Mouse (Mus musculus): ENCODE data around the gene Spaca3. TPM values are rescaled to one million over a fixed set of nuclear protein-coding genes. Genes with fewer than 3 reads are reported as not detected.

The Spaca3 gene
- polyA plus RNA-seq, 1 experiment, result not detected

- Histone ChIP-seq H3K4me1 (ENCODE audit: control insufficient read depth, insufficient read depth, low read length) (no peaks in the 10 kb centered on the region), H3K36me3 (ENCODE audit: control insufficient read depth, insufficient read depth, low read length, poor library complexity, severe bottlenecking) (no peaks in the 10 kb centered on the region), H3K27me3 (ENCODE audit: control insufficient read depth, insufficient read depth, low read length, poor library complexity, severe bottlenecking) (no peaks in the 10 kb centered on the region), H3K9me3 (replicated peaks; ENCODE audit: control insufficient read depth, insufficient read depth, low read length, poor library complexity, severe bottlenecking) (no peaks in the 10 kb centered on the region), H3K4me3 (ENCODE audit: low read depth, low read length) (no peak overlapping the region), H3K9ac (ENCODE audit: low read depth, poor library complexity, severe bottlenecking) (no peak overlapping the region), H3K27ac (ENCODE audit: insufficient read depth, low read length) (no peak overlapping the region)
- no peak for TF ChIP-seq CTCF (IDR thresholded peaks at IDR 0.05; ENCODE audit: low read depth, low read length)
- no peak for TF ChIP-seq EP300 (IDR thresholded peaks at IDR 0.05; ENCODE audit: insufficient read depth, low read depth, low read length)
- no peak for TF ChIP-seq POLR2A (IDR thresholded peaks at IDR 0.05; ENCODE audit: insufficient read depth, low read length)
Measured at GRCm38 (mm10) chr11:80853014-80853413, 5.2 kb upstream of the Spaca3 start.

DNA sequence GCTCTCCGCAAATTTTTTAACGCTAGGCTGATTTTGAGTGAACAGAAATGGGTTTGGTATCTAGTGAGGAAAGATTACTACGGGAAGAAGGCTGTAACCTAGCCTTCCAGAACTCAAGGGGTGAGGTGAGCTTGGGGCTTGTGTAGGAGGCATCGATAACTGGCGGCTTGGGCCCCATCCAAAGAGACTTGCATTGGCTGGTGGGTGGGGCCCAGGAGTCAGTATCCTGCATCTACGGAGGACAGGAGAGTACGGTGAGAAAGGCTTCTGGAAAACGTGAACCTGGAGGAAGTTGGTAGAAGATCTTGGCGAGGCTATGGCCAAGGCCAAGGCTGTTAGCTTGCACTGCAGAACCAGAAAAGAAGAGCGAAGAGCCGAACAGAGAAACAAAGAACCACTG lies 3.7 kb upstream of the Spaca3 start:
- no peaks in the 10 kb centered on the region for H3K27me3 ChIP-seq (ENCODE audit: control insufficient read depth, insufficient read depth, low read length, poor library complexity, severe bottlenecking)
- no peak overlapping the region for H3K9ac ChIP-seq (ENCODE audit: low read depth, poor library complexity, severe bottlenecking)
- H3K27ac ChIP-seq (ENCODE audit: insufficient read depth, low read length), result no peak overlapping the region
- TF ChIP-seq POLR2A (IDR thresholded peaks at IDR 0.05; ENCODE audit: insufficient read depth, low read length), result no peak
- no peak for TF ChIP-seq EP300 (IDR thresholded peaks at IDR 0.05; ENCODE audit: insufficient read depth, low read depth, low read length)
- no peak for TF ChIP-seq CTCF (IDR thresholded peaks at IDR 0.05; ENCODE audit: low read depth, low read length)
- H3K9me3 ChIP-seq (replicated peaks; ENCODE audit: control insufficient read depth, insufficient read depth, low read length, poor library complexity, severe bottlenecking), result no peaks in the 10 kb centered on the region
- H3K4me3 ChIP-seq (ENCODE audit: low read depth, low read length), result no peak overlapping the region
- H3K36me3 ChIP-seq (ENCODE audit: control insufficient read depth, insufficient read depth, low read length, poor library complexity, severe bottlenecking), result no peaks in the 10 kb centered on the region
- H3K4me1 ChIP-seq (ENCODE audit: control insufficient read depth, insufficient read depth, low read length), result no peaks in the 10 kb centered on the region

- Histone ChIP-seq H3K36me3 (ENCODE audit: control insufficient read depth, insufficient read depth, low read length, poor library complexity, severe bottlenecking) (no peaks in the 10 kb centered on the region), H3K9me3 (replicated peaks; ENCODE audit: control insufficient read depth, insufficient read depth, low read length, poor library complexity, severe bottlenecking) (no peaks in the 10 kb centered on the region), H3K27ac (ENCODE audit: insufficient read depth, low read length) (no peak overlapping the region), H3K9ac (ENCODE audit: low read depth, poor library complexity, severe bottlenecking) (no peak overlapping the region), H3K27me3 (ENCODE audit: control insufficient read depth, insufficient read depth, low read length, poor library complexity, severe bottlenecking) (no peaks in the 10 kb centered on the region), H3K4me3 (ENCODE audit: low read depth, low read length) (no peak overlapping the region), H3K4me1 (ENCODE audit: control insufficient read depth, insufficient read depth, low read length) (no peaks in the 10 kb centered on the region)
- TF ChIP-seq POLR2A (IDR thresholded peaks at IDR 0.05; ENCODE audit: insufficient read depth, low read length) (no peak), EP300 (IDR thresholded peaks at IDR 0.05; ENCODE audit: insufficient read depth, low read depth, low read length) (no peak), CTCF (IDR thresholded peaks at IDR 0.05; ENCODE audit: low read depth, low read length) (no peak)
Measured at GRCm38 (mm10) chr11:80854908-80855307, 3.3 kb upstream of the Spaca3 start.

- Histone ChIP-seq H3K4me3 (ENCODE audit: low read depth, low read length) (no peak overlapping the region), H3K36me3 (ENCODE audit: control insufficient read depth, insufficient read depth, low read length, poor library complexity, severe bottlenecking) (no peaks in the 10 kb centered on the region), H3K27ac (ENCODE audit: insufficient read depth, low read length) (no peak overlapping the region), H3K9ac (ENCODE audit: low read depth, poor library complexity, severe bottlenecking) (no peak overlapping the region), H3K27me3 (ENCODE audit: control insufficient read depth, insufficient read depth, low read length, poor library complexity, severe bottlenecking) (no peaks in the 10 kb centered on the region), H3K9me3 (replicated peaks; ENCODE audit: control insufficient read depth, insufficient read depth, low read length, poor library complexity, severe bottlenecking) (no peaks in the 10 kb centered on the region), H3K4me1 (ENCODE audit: control insufficient read depth, insufficient read depth, low read length) (no peaks in the 10 kb centered on the region)
- no peak for TF ChIP-seq POLR2A (IDR thresholded peaks at IDR 0.05; ENCODE audit: insufficient read depth, low read length)
- no peak for TF ChIP-seq EP300 (IDR thresholded peaks at IDR 0.05; ENCODE audit: insufficient read depth, low read depth, low read length)
- TF ChIP-seq CTCF (IDR thresholded peaks at IDR 0.05; ENCODE audit: low read depth, low read length), result no peak
Measured at GRCm38 (mm10) chr11:80856827-80857226, 1.3 kb upstream of the Spaca3 start.

DNA sequence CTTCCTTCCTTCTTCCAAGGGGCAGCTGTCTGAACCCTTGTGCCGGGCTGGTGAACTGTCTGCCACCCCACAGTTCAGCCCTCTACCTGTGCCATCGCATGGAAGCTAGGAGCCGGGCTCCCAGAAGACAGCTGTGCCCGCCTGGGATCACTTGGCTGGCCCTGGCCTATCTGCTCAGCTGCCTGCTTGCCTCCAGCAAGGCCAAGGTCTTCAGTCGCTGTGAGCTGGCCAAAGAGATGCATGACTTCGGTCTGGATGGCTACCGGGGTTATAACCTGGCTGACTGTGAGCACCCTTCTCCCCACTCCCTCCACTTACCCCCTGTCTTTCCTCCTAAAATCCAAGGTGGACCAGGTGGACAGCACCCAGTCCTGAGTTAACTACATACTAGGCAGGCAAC lies 4.8 kb downstream of the Spaca3 start:
- no peaks in the 10 kb centered on the region for H3K4me1 ChIP-seq (ENCODE audit: control insufficient read depth, insufficient read depth, low read length)

GRCm38 (mm10) chr11:80868039-80868438 lies 9.9 kb downstream of the Spaca3 start:
- Histone ChIP-seq H3K27ac (ENCODE audit: insufficient read depth, low read length) (no peak overlapping the region), H3K4me1 (ENCODE audit: control insufficient read depth, insufficient read depth, low read length) (no peaks in the 10 kb centered on the region), H3K4me3 (ENCODE audit: low read depth, low read length) (no peak overlapping the region), H3K9ac (ENCODE audit: low read depth, poor library complexity, severe bottlenecking) (no peak overlapping the region), H3K9me3 (replicated peaks; ENCODE audit: control insufficient read depth, insufficient read depth, low read length, poor library complexity, severe bottlenecking) (no peaks in the 10 kb centered on the region), H3K36me3 (ENCODE audit: control insufficient read depth, insufficient read depth, low read length, poor library complexity, severe bottlenecking) (no peaks in the 10 kb centered on the region), H3K27me3 (ENCODE audit: control insufficient read depth, insufficient read depth, low read length, poor library complexity, severe bottlenecking) (no peaks in the 10 kb centered on the region)
- TF ChIP-seq CTCF (IDR thresholded peaks at IDR 0.05; ENCODE audit: low read depth, low read length) (no peak), EP300 (IDR thresholded peaks at IDR 0.05; ENCODE audit: insufficient read depth, low read depth, low read length) (no peak)

More for the DNA sequence above, 4.8 kb downstream of the Spaca3 start:
- TF ChIP-seq POLR2A (IDR thresholded peaks at IDR 0.05; ENCODE audit: insufficient read depth, low read length) (no peak), CTCF (IDR thresholded peaks at IDR 0.05; ENCODE audit: low read depth, low read length) (no peak), EP300 (IDR thresholded peaks at IDR 0.05; ENCODE audit: insufficient read depth, low read depth, low read length) (no peak)
- no peak overlapping the region for H3K27ac ChIP-seq (ENCODE audit: insufficient read depth, low read length)
- no peaks in the 10 kb centered on the region for H3K27me3 ChIP-seq (ENCODE audit: control insufficient read depth, insufficient read depth, low read length, poor library complexity, severe bottlenecking)
- H3K9ac ChIP-seq (ENCODE audit: low read depth, poor library complexity, severe bottlenecking), result no peak overlapping the region
- no peaks in the 10 kb centered on the region for H3K9me3 ChIP-seq (replicated peaks; ENCODE audit: control insufficient read depth, insufficient read depth, low read length, poor library complexity, severe bottlenecking)
- no peak overlapping the region for H3K4me3 ChIP-seq (ENCODE audit: low read depth, low read length)
- H3K36me3 ChIP-seq (ENCODE audit: control insufficient read depth, insufficient read depth, low read length, poor library complexity, severe bottlenecking), result no peaks in the 10 kb centered on the region
